13 mouse cellular contexts compared by ENCODE assay signal in genomic region chr12:99338754-99339153, GRCm38 (mm10).
DNase-seq lines count a peak whose midpoint lies in the region; ATAC-seq and TF ChIP-seq lines count a peak whose summit lies in the region.
"Had no signal": no experiment of that assay in that cellular context is flagged by ENCODE, and none has a peak within 500 bp of the region (broad histone marks: within the 10 kb centered on the region; RNA-seq: fewer than 3 reads in every experiment).

No protein-coding gene starts in this region.

- no peak for ATAC-seq in forebrain, embryonic 16.5 days
- no peak for ATAC-seq in limb, embryonic 13.5 days (ENCODE audit: low FRiP score, low read depth)
- no peak for ATAC-seq in stomach, postnatal 0 days (ENCODE audit: low FRiP score, low TSS enrichment)
- no peak for ATAC-seq in granulocyte monocyte progenitor cell, adult 5-6 weeks (replicated peaks; ENCODE audit: poor library complexity, severe bottlenecking)
- ATAC-seq: CD4-positive, CD25-positive, alpha-beta regulatory T cell, adult 4 months had no signal

- H3K4me1 ChIP-seq in kidney, adult 2 months (ENCODE audit: control insufficient read depth, insufficient read depth, low read length), result peaks cover 12% of the 10 kb centered on the region; the same call in 1 of the 2 replicates
- H3K4me1 ChIP-seq in forebrain, embryonic 16.5 days (replicated peaks; ENCODE audit: control insufficient read depth, insufficient read depth, low read length), result peaks cover 66% of the 10 kb centered on the region
- H3K4me1 ChIP-seq in limb, embryonic 13.5 days, result peaks cover 84% of the 10 kb centered on the region
- peaks cover 8% of the 10 kb centered on the region for H3K4me1 ChIP-seq in stomach, postnatal 0 days (replicated peaks; ENCODE audit: control insufficient read depth, insufficient read depth)

- no peak for TF ChIP-seq POLR2A in kidney, adult 2 months (IDR thresholded peaks at IDR 0.05; ENCODE audit: low read depth, low read length)

- H3K9me3 ChIP-seq in forebrain, embryonic 16.5 days (ENCODE audit: control insufficient read depth, low read length), result no peaks in the 10 kb centered on the region
- H3K9me3 ChIP-seq in limb, embryonic 13.5 days, result no peaks in the 10 kb centered on the region
- H3K9me3 ChIP-seq in stomach, postnatal 0 days (ENCODE audit: control insufficient read depth, low read length), result no peaks in the 10 kb centered on the region
- H3K9me3 ChIP-seq: kidney, embryonic 15.5 days had no signal

- no peak for DNase-seq in kidney, adult 2 months
- no peak for DNase-seq in kidney, postnatal 4 days
- no peak for DNase-seq in stomach, postnatal 0 days (ENCODE audit: low spot score)
- no peak for DNase-seq in embryo, embryonic 11 days
- DNase-seq: layer of hippocampus, adult 9-11 months; lung, embryonic 14.5 days; thymus, postnatal 25 days had no signal

- H3K9ac ChIP-seq in forebrain, embryonic 16.5 days (replicated peaks; ENCODE audit: low read depth, low read length), result no peak overlapping the region
- no peak overlapping the region for H3K9ac ChIP-seq in limb, embryonic 13.5 days
- no peak overlapping the region for H3K9ac ChIP-seq in stomach, postnatal 0 days (ENCODE audit: low read length)
- H3K9ac ChIP-seq: kidney, embryonic 15.5 days; lung, embryonic 14.5 days had no signal

- TF ChIP-seq CTCF in kidney, adult 2 months (conservative IDR thresholded peaks at IDR 0.05; ENCODE audit: insufficient read depth, insufficient read length, low read depth, low read length), result no peak
- no peak for TF ChIP-seq CTCF in stomach, postnatal 0 days (IDR thresholded peaks at IDR 0.05; ENCODE audit: low read depth)

- no peaks in the 10 kb centered on the region for H3K36me3 ChIP-seq in kidney, adult 2 months (ENCODE audit: control insufficient read depth, insufficient read depth, low read length)
- H3K36me3 ChIP-seq in forebrain, embryonic 16.5 days (ENCODE audit: control insufficient read depth, insufficient read depth), result no peaks in the 10 kb centered on the region
- H3K36me3 ChIP-seq in limb, embryonic 13.5 days, result peaks cover 24% of the 10 kb centered on the region
- no peaks in the 10 kb centered on the region; the same call in 1 of the 2 replicates for H3K36me3 ChIP-seq in stomach, postnatal 0 days (ENCODE audit: control insufficient read depth, insufficient read depth, low read length)

- H3K27ac ChIP-seq in kidney, adult 2 months (ENCODE audit: insufficient read depth, low read depth, low read length), result 0 out of 2 replicates have a peak overlapping the region, but pooled peaks have one; percentile 19
- H3K27ac ChIP-seq in forebrain, embryonic 16.5 days (ENCODE audit: low read length), result peak overlapping the region; percentile 95
- H3K27ac ChIP-seq in limb, embryonic 13.5 days, result peak overlapping the region; percentile 29; the same call in 1 of the 2 replicates
- H3K27ac ChIP-seq in stomach, postnatal 0 days (replicated peaks), result 0 out of 2 replicates have a peak overlapping the region, but pooled peaks have one; percentile 30
- H3K27ac ChIP-seq: kidney, embryonic 15.5 days had no signal

- TF ChIP-seq EP300 in stomach, postnatal 0 days (optimal IDR thresholded peaks at IDR 0.05), result no peak

- no peaks in the 10 kb centered on the region for H3K27me3 ChIP-seq in kidney, adult 2 months (replicated peaks; ENCODE audit: control insufficient read depth, insufficient read depth, low read length)
- H3K27me3 ChIP-seq in forebrain, embryonic 16.5 days (replicated peaks; ENCODE audit: control insufficient read depth, insufficient read depth, low read length), result no peaks in the 10 kb centered on the region
- no peaks in the 10 kb centered on the region for H3K27me3 ChIP-seq in limb, embryonic 13.5 days
- H3K27me3 ChIP-seq in stomach, postnatal 0 days (ENCODE audit: control insufficient read depth, insufficient read depth, low read length), result no peaks in the 10 kb centered on the region
- H3K27me3 ChIP-seq: kidney, embryonic 15.5 days had no signal

- no peak overlapping the region for H3K4me2 ChIP-seq in forebrain, embryonic 16.5 days (ENCODE audit: low read length)
- no peak overlapping the region for H3K4me2 ChIP-seq in limb, embryonic 13.5 days (replicated peaks)
- H3K4me2 ChIP-seq in stomach, postnatal 0 days (replicated peaks; ENCODE audit: low read depth), result no peak overlapping the region
- H3K4me2 ChIP-seq: heart, embryonic 11.5 days; kidney, embryonic 15.5 days; lung, embryonic 14.5 days had no signal

- H3K4me3 ChIP-seq in kidney, adult 2 months (ENCODE audit: insufficient read depth, low read depth, low read length), result no peak overlapping the region
- H3K4me3 ChIP-seq in forebrain, embryonic 16.5 days (replicated peaks; ENCODE audit: low read length), result no peak overlapping the region
- H3K4me3 ChIP-seq in limb, embryonic 13.5 days, result no peak overlapping the region
- H3K4me3 ChIP-seq in stomach, postnatal 0 days (ENCODE audit: low read depth, low read length), result no peak overlapping the region
- H3K4me3 ChIP-seq: kidney, embryonic 15.5 days had no signal

- 62% methylated on average over 2 of the region's 2 CpGs for WGBS in kidney, adult 2 months
- WGBS in forebrain, embryonic 16.5 days, result 90% methylated on average over 2 of the region's 2 CpGs
- 50% methylated on average over 2 of the region's 2 CpGs for WGBS in limb, embryonic 13.5 days
- 83% methylated on average over 2 of the region's 2 CpGs for WGBS in stomach, postnatal 0 days

Comparison
In these comparisons a context has a peak if more than half of its experiments do, and no peak if none do; other contexts are left out.
1. H3K27ac ChIP-seq: peak in every context shown above with its lines; median percentile 95 in forebrain, embryonic 16.5 days; 30 in stomach, postnatal 0 days; 29 in limb, embryonic 13.5 days; 19 in kidney, adult 2 months.